In genomic region chr13:51842773-51843172, GRCm38 (mm10) we compare ENCODE assay signal across 8 mouse cellular contexts. TPM values are rescaled to one million over a fixed set of nuclear protein-coding genes. Genes with fewer than 3 reads are reported as not detected.
A peak's percentile ranks its signal among the peaks of the same experiment; 100 is the strongest.
DNase-seq lines count a peak whose midpoint lies in the region; ATAC-seq and TF ChIP-seq lines count a peak whose summit lies in the region.

No protein-coding gene starts in this region.

- peaks cover 24% of the 10 kb centered on the region for H3K27me3 ChIP-seq in G1E (ENCODE audit: insufficient read depth, low read length)
- peaks cover 30% of the 10 kb centered on the region for H3K27me3 ChIP-seq in heart, embryonic 13.5 days (replicated peaks)
- peaks cover 7% of the 10 kb centered on the region for H3K27me3 ChIP-seq in liver, embryonic 12.5 days (replicated peaks)

- intact Hi-C loops in gastrocnemius, adult 2 months (cut with DNase I): no loop called here

- TF ChIP-seq CTCF in gastrocnemius, adult 2 months (IDR thresholded peaks at IDR 0.05): no peak
- TF ChIP-seq CTCF in G1E (IDR thresholded peaks at IDR 0.05; ENCODE audit: low read depth, low read length): no peak

- H3K9me3 ChIP-seq in G1E (replicated peaks): no peaks in the 10 kb centered on the region
- H3K9me3 ChIP-seq in heart, embryonic 13.5 days: no peaks in the 10 kb centered on the region
- no peaks in the 10 kb centered on the region for H3K9me3 ChIP-seq in liver, embryonic 12.5 days (replicated peaks)

- peaks cover 86% of the 10 kb centered on the region for H3K4me1 ChIP-seq in G1E (ENCODE audit: insufficient read depth, low read depth, low read length)
- H3K4me1 ChIP-seq in heart, embryonic 13.5 days: peaks cover 34% of the 10 kb centered on the region
- H3K4me1 ChIP-seq in liver, embryonic 12.5 days: peaks cover 73% of the 10 kb centered on the region

- WGBS in heart, embryonic 13.5 days: 15% methylated on average over 12 of the region's 12 CpGs
- 11% methylated on average over 12 of the region's 12 CpGs for WGBS in liver, embryonic 12.5 days (ENCODE audit: insufficient replicate concordance)

- no peak for ATAC-seq in G1E (ENCODE audit: extremely low read depth, insufficient number of reproducible peaks, low FRiP score, poor library complexity, severe bottlenecking)
- ATAC-seq in heart, embryonic 13.5 days (ENCODE audit: extremely low read depth, insufficient number of reproducible peaks, low FRiP score, low TSS enrichment): no peak
- ATAC-seq in liver, embryonic 12.5 days: no peak

- H3K27ac ChIP-seq in gastrocnemius, adult 2 months: no peak overlapping the region
- no peak overlapping the region for H3K27ac ChIP-seq in heart, embryonic 13.5 days (replicated peaks)
- peak overlapping the region; percentile 87 for H3K27ac ChIP-seq in liver, embryonic 12.5 days

- H3K4me3 ChIP-seq in gastrocnemius, adult 2 months: peak overlapping the region; percentile 47
- peak overlapping the region; percentile 55; the same call in 1 of the 2 replicates for H3K4me3 ChIP-seq in G1E (ENCODE audit: low read depth, low read length)
- peak overlapping the region; percentile 23 for H3K4me3 ChIP-seq in heart, embryonic 13.5 days
- peak overlapping the region; percentile 33 for H3K4me3 ChIP-seq in liver, embryonic 12.5 days

- peak overlapping the region; percentile 66 for H3K9ac ChIP-seq in heart, embryonic 13.5 days
- H3K9ac ChIP-seq in liver, embryonic 12.5 days: peak overlapping the region; percentile 56; the same call in 1 of the 2 replicates

- DNase-seq in gastrocnemius, adult 2 months: no peak
- DNase-seq in gastrocnemius, postnatal 25 days: no peak
- DNase-seq in G1E (ENCODE audit: low spot score): no peak
- no peak for DNase-seq in frontal cortex, postnatal 36 days (ENCODE audit: low spot score in 2 of 2)
- DNase-seq in embryo, embryonic 10.5 days (ENCODE audit: low spot score): no peak
- no peak for DNase-seq in frontal cortex, postnatal 14 days (ENCODE audit: low spot score in 2 of 2)

- H3K4me2 ChIP-seq in heart, embryonic 13.5 days: peak overlapping the region; percentile 54
- H3K4me2 ChIP-seq in liver, embryonic 12.5 days: peak overlapping the region; percentile 69

- peaks cover 5% of the 10 kb centered on the region for H3K36me3 ChIP-seq in G1E (replicated peaks)
- 0 out of 2 replicates have a peak, but pooled peaks cover 2% of the 10 kb centered on the region for H3K36me3 ChIP-seq in heart, embryonic 13.5 days
- H3K36me3 ChIP-seq in liver, embryonic 12.5 days: no peaks in the 10 kb centered on the region

RNA-seq across cellular contexts. Expression of gene Gadd45g, which starts 3.7 kb away (rescaled TPM):
- 100 to 1,000 TPM in 1 of 2 experiments, 10 to 100 TPM in 1; 22.4 to 127 TPM for total RNA-seq in gastrocnemius, adult 2 months (2021)
- total RNA-seq in gastrocnemius, postnatal 25 days (2021): 10 to 100 TPM; 15.3 to 17.4 TPM
- total RNA-seq in G1E (2014; fragmentation: Nextera tagmentation): 6.6 and 8.1 TPM in 2 replicates
- total RNA-seq in G1E (2017): 28.7 and 32.6 TPM in 2 replicates
- polyA plus RNA-seq in G1E (2012): 13.2 and 13.6 TPM in 2 replicates
- 51.2 and 51.8 TPM in 2 replicates for polyA plus RNA-seq in heart, embryonic 13.5 days (2015; fragmentation: Nextera tagmentation; extraction: Ambion mirVana)
- polyA plus RNA-seq in liver, embryonic 12.5 days (2016; fragmentation: Nextera tagmentation; extraction: Ambion mirVana): 22.2 and 23.3 TPM in 2 replicates

RNA-seq across cellular contexts. Expression of gene Sema4d, which starts 49.2 kb away (rescaled TPM):
- 100 to 1,000 TPM; 110 to 132 TPM for total RNA-seq in gastrocnemius, adult 2 months (2021)
- 100 to 1,000 TPM; 132 to 144 TPM for total RNA-seq in gastrocnemius, postnatal 25 days (2021)
- 62.1 and 66.9 TPM in 2 replicates for total RNA-seq in G1E (2014; fragmentation: Nextera tagmentation)
- total RNA-seq in G1E (2017): 15.6 and 17.3 TPM in 2 replicates
- polyA plus RNA-seq in G1E (2012): 58.6 and 64.7 TPM in 2 replicates
- 13.0 and 13.9 TPM in 2 replicates for polyA plus RNA-seq in heart, embryonic 13.5 days (2015; fragmentation: Nextera tagmentation; extraction: Ambion mirVana)
- polyA plus RNA-seq in liver, embryonic 12.5 days (2016; fragmentation: Nextera tagmentation; extraction: Ambion mirVana): 10.8 TPM in 2 replicates
